ENCODE assay signal across 1 mouse cellular context in the genomic region with DNA sequence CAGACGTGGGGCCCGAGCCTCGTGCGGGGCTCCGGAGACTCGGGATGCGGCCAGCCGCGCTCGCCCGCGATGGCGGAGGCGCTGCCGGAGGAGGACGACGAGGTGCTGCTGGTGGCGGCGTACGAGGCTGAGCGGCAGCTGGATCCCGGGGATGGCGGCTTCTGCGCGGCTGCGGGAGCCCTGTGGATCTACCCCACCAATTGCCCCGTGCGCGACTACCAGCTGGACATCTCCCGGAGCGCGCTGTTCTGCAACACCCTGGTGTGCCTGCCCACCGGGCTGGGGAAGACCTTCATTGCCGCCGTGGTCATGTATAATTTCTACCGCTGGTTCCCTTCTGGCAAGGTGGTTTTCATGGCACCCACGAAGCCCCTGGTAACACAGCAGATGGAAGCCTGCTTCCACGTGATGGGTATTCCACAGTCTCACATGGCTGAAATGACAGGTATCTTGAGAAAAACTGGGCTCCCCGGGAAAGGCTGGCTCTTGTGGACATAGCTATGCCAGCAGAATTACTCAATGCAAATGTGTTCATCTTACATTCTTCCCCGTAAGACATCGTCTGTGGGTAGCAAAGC.
TF ChIP-seq lines count a peak whose summit lies in the region.

No protein-coding gene starts in this region.

TF ChIP-seq in MEL, 35 proteins besides CTCF, POLR2A, EP300 and RAD21 (continued from another document):
- TF ChIP-seq MEF2A (IDR thresholded peaks at IDR 0.05; ENCODE audit: extremely low read depth, insufficient replicate concordance, low read depth, low read length, poor library complexity, severe bottlenecking) (no peak), ETS1 (IDR thresholded peaks at IDR 0.05; ENCODE audit: low read depth, low read length) (no peak), BHLHE40 (IDR thresholded peaks at IDR 0.05; ENCODE audit: borderline replicate concordance, low read depth, low read length) (no peak), GABPA (IDR thresholded peaks at IDR 0.05; ENCODE audit: low read depth, low read length) (no peak), GATA1 (IDR thresholded peaks at IDR 0.05; ENCODE audit: low read depth, low read length) (no peak), SMC3 (IDR thresholded peaks at IDR 0.05; ENCODE audit: low read depth, low read length) (no peak), TCF12 (IDR thresholded peaks at IDR 0.05; ENCODE audit: low read depth, low read length) (no peak), USF2 (IDR thresholded peaks at IDR 0.05; ENCODE audit: borderline replicate concordance in 1 of 2, insufficient read depth in 1 of 2, low read depth in 1 of 2, low read length in 2 of 2) (no peak), MYB (IDR thresholded peaks at IDR 0.05; ENCODE audit: low read depth, low read length) (no peak), RCOR1 (IDR thresholded peaks at IDR 0.05; ENCODE audit: low read depth, low read length) (no peak), CHD1 (IDR thresholded peaks at IDR 0.05; ENCODE audit: low read depth, low read length) (no peak), POLR2AphosphoS5 (IDR thresholded peaks at IDR 0.05; ENCODE audit: borderline replicate concordance, low read depth, low read length) (no peak), KAT2A (conservative IDR thresholded peaks at IDR 0.05; ENCODE audit: low read depth, low read length) (no peak), MXI1 (IDR thresholded peaks at IDR 0.05; ENCODE audit: low read depth, low read length) (peak; percentile 37; the same call in 1 of the 2 replicates), MAFK (IDR thresholded peaks at IDR 0.05; ENCODE audit: borderline replicate concordance, low read depth, low read length) (no peak), ZC3H11A (IDR thresholded peaks at IDR 0.05; ENCODE audit: low read depth, low read length) (no peak)
